Mouse (Mus musculus): ENCODE data around the gene Nelfb. TPM values are rescaled to one million over a fixed set of nuclear protein-coding genes. Genes with fewer than 3 reads are reported as not detected.
A peak's percentile ranks its signal among the peaks of the same experiment; 100 is the strongest.

Gene Nelfb
- polyA plus RNA-seq, 1 experiment from 2014 or later: 112 TPM

- H3K9ac ChIP-seq (ENCODE audit: low read length): peak within 1 kb of the TSS; percentile 66
- 2% methylated on average over 46 of the region's 59 CpGs for WGBS
- H3K4me2 ChIP-seq (ENCODE audit: low read depth, low read length): peak within 1 kb of the TSS; percentile 96
- H3K4me3 ChIP-seq (ENCODE audit: low read length): peak within 1 kb of the TSS; percentile 60
- H3K4me1 ChIP-seq (replicated peaks; ENCODE audit: control insufficient read depth, insufficient read depth, low read length): peaks cover 8% of the 10 kb centered on the region
- H3K36me3 ChIP-seq (ENCODE audit: control insufficient read depth, insufficient read depth, low read length): no peaks in the 10 kb centered on the region
- H3K27me3 ChIP-seq (ENCODE audit: control insufficient read depth, insufficient read depth, low read depth, low read length): peaks cover 19% of the 10 kb centered on the region
- no peak for ATAC-seq (ENCODE audit: low read depth)
- H3K27ac ChIP-seq (ENCODE audit: low read length): no peak within 1 kb of the TSS
- H3K9me3 ChIP-seq (ENCODE audit: control insufficient read depth, low read length): no peaks in the 10 kb centered on the region
Observed at GRCm38 (mm10) chr2:25242101-25242506, 30.8 kb upstream of the Nelfb start, which contains the start of the genes Rnf208 and Cysrt1. TSS of gene Rnf208 (plus strand) at chr2:25242255. TSS of gene Cysrt1 (minus strand) at chr2:25242452.

- peaks cover 19% of the 10 kb centered on the region for H3K27me3 ChIP-seq (ENCODE audit: control insufficient read depth, insufficient read depth, low read depth, low read length)
- peak overlapping the region; percentile 96 for H3K4me2 ChIP-seq (ENCODE audit: low read depth, low read length)
- ATAC-seq (ENCODE audit: low read depth): peak; percentile 15
- WGBS: 13% methylated on average over 6 of the region's 6 CpGs
- peaks cover 8% of the 10 kb centered on the region for H3K4me1 ChIP-seq (replicated peaks; ENCODE audit: control insufficient read depth, insufficient read depth, low read length)
- peak overlapping the region; percentile 60 for H3K4me3 ChIP-seq (ENCODE audit: low read length)
- peak overlapping the region; percentile 66 for H3K9ac ChIP-seq (ENCODE audit: low read length)
- H3K9me3 ChIP-seq (ENCODE audit: control insufficient read depth, low read length): no peaks in the 10 kb centered on the region
- H3K36me3 ChIP-seq (ENCODE audit: control insufficient read depth, insufficient read depth, low read length): no peaks in the 10 kb centered on the region
- no peak overlapping the region for H3K27ac ChIP-seq (ENCODE audit: low read length)
Observed at GRCm38 (mm10) chr2:25241438-25241775, 30.1 kb upstream of the Nelfb start.

- no peak overlapping the region for H3K27ac ChIP-seq (ENCODE audit: low read length)
- peaks cover 8% of the 10 kb centered on the region for H3K4me1 ChIP-seq (replicated peaks; ENCODE audit: control insufficient read depth, insufficient read depth, low read length)
- no peaks in the 10 kb centered on the region for H3K9me3 ChIP-seq (ENCODE audit: control insufficient read depth, low read length)
- H3K4me2 ChIP-seq (ENCODE audit: low read depth, low read length): peak overlapping the region; percentile 96
- H3K27me3 ChIP-seq (ENCODE audit: control insufficient read depth, insufficient read depth, low read depth, low read length): peaks cover 19% of the 10 kb centered on the region
- H3K9ac ChIP-seq (ENCODE audit: low read length): peak overlapping the region; percentile 58
- ATAC-seq (ENCODE audit: low read depth): peak; percentile 88
- peak overlapping the region; percentile 40 for H3K4me3 ChIP-seq (ENCODE audit: low read length)
- H3K36me3 ChIP-seq (ENCODE audit: control insufficient read depth, insufficient read depth, low read length): no peaks in the 10 kb centered on the region
- WGBS: 2% methylated on average over 29 of the region's 29 CpGs
Observed at GRCm38 (mm10) chr2:25240723-25241437, 29.6 kb upstream of the Nelfb start.

- peak overlapping the region; percentile 96 for H3K4me2 ChIP-seq (ENCODE audit: low read depth, low read length)
- no peak overlapping the region for H3K27ac ChIP-seq (ENCODE audit: low read length)
- H3K4me1 ChIP-seq (replicated peaks; ENCODE audit: control insufficient read depth, insufficient read depth, low read length): peaks cover 8% of the 10 kb centered on the region
- 41% methylated on average over 8 of the region's 8 CpGs for WGBS
- H3K9ac ChIP-seq (ENCODE audit: low read length): peak overlapping the region; percentile 58
- H3K27me3 ChIP-seq (ENCODE audit: control insufficient read depth, insufficient read depth, low read depth, low read length): peaks cover 19% of the 10 kb centered on the region
- H3K36me3 ChIP-seq (ENCODE audit: control insufficient read depth, insufficient read depth, low read length): no peaks in the 10 kb centered on the region
- H3K4me3 ChIP-seq (ENCODE audit: low read length): peak overlapping the region; percentile 40
- ATAC-seq (ENCODE audit: low read depth): peak; percentile 3; the same call in 1 of the 2 replicates
- H3K9me3 ChIP-seq (ENCODE audit: control insufficient read depth, low read length): no peaks in the 10 kb centered on the region
Observed at GRCm38 (mm10) chr2:25240310-25240709, 29.0 kb upstream of the Nelfb start.

- Histone ChIP-seq H3K4me1 (replicated peaks; ENCODE audit: control insufficient read depth, insufficient read depth, low read length) (peaks cover 8% of the 10 kb centered on the region), H3K9me3 (ENCODE audit: control insufficient read depth, low read length) (no peaks in the 10 kb centered on the region), H3K36me3 (ENCODE audit: control insufficient read depth, insufficient read depth, low read length) (no peaks in the 10 kb centered on the region), H3K4me2 (ENCODE audit: low read depth, low read length) (no peak overlapping the region), H3K27me3 (ENCODE audit: control insufficient read depth, insufficient read depth, low read depth, low read length) (peaks cover 19% of the 10 kb centered on the region), H3K9ac (ENCODE audit: low read length) (no peak overlapping the region), H3K4me3 (ENCODE audit: low read length) (no peak overlapping the region), H3K27ac (ENCODE audit: low read length) (no peak overlapping the region)
- no peak for ATAC-seq (ENCODE audit: low read depth)
- 79% methylated on average over 3 of the region's 3 CpGs for WGBS
Observed at GRCm38 (mm10) chr2:25239766-25240165, 28.5 kb upstream of the Nelfb start.

GRCm38 (mm10) chr2:25238106-25238505 is 26.8 kb upstream of the Nelfb start:
- H3K9ac ChIP-seq (ENCODE audit: low read length): no peak overlapping the region
- no peak overlapping the region for H3K27ac ChIP-seq (ENCODE audit: low read length)
- H3K4me1 ChIP-seq (replicated peaks; ENCODE audit: control insufficient read depth, insufficient read depth, low read length): peaks cover 8% of the 10 kb centered on the region
- H3K27me3 ChIP-seq (ENCODE audit: control insufficient read depth, insufficient read depth, low read depth, low read length): peaks cover 16% of the 10 kb centered on the region
- no peak overlapping the region for H3K4me2 ChIP-seq (ENCODE audit: low read depth, low read length)
- no peak for ATAC-seq (ENCODE audit: low read depth)
- no peaks in the 10 kb centered on the region for H3K36me3 ChIP-seq (ENCODE audit: control insufficient read depth, insufficient read depth, low read length)
- H3K4me3 ChIP-seq (ENCODE audit: low read length): no peak overlapping the region
- H3K9me3 ChIP-seq (ENCODE audit: control insufficient read depth, low read length): no peaks in the 10 kb centered on the region

- H3K27me3 ChIP-seq (ENCODE audit: control insufficient read depth, insufficient read depth, low read depth, low read length): peaks cover 10% of the 10 kb centered on the region
- no peak overlapping the region for H3K27ac ChIP-seq (ENCODE audit: low read length)
- H3K4me2 ChIP-seq (ENCODE audit: low read depth, low read length): no peak overlapping the region
- H3K9ac ChIP-seq (ENCODE audit: low read length): no peak overlapping the region
- 43% methylated on average over 4 of the region's 4 CpGs for WGBS
- H3K36me3 ChIP-seq (ENCODE audit: control insufficient read depth, insufficient read depth, low read length): no peaks in the 10 kb centered on the region
- peaks cover 8% of the 10 kb centered on the region for H3K4me1 ChIP-seq (replicated peaks; ENCODE audit: control insufficient read depth, insufficient read depth, low read length)
- no peak for ATAC-seq (ENCODE audit: low read depth)
- no peaks in the 10 kb centered on the region for H3K9me3 ChIP-seq (ENCODE audit: control insufficient read depth, low read length)
- H3K4me3 ChIP-seq (ENCODE audit: low read length): no peak overlapping the region
Observed at GRCm38 (mm10) chr2:25237522-25237921, 26.2 kb upstream of the Nelfb start.

- H3K4me2 ChIP-seq (ENCODE audit: low read depth, low read length): no peak within 1 kb of the TSS
- no peak within 1 kb of the TSS for H3K4me3 ChIP-seq (ENCODE audit: low read length)
- 24% methylated on average over 8 of the region's 8 CpGs for WGBS
- no peak within 1 kb of the TSS for H3K27ac ChIP-seq (ENCODE audit: low read length)
- peaks cover 8% of the 10 kb centered on the region for H3K4me1 ChIP-seq (replicated peaks; ENCODE audit: control insufficient read depth, insufficient read depth, low read length)
- no peaks in the 10 kb centered on the region for H3K36me3 ChIP-seq (ENCODE audit: control insufficient read depth, insufficient read depth, low read length)
- no peak within 1 kb of the TSS for H3K9ac ChIP-seq (ENCODE audit: low read length)
- peaks cover 1% of the 10 kb centered on the region for H3K27me3 ChIP-seq (ENCODE audit: control insufficient read depth, insufficient read depth, low read depth, low read length)
- no peak for ATAC-seq (ENCODE audit: low read depth)
- H3K9me3 ChIP-seq (ENCODE audit: control insufficient read depth, low read length): no peaks in the 10 kb centered on the region
Observed at GRCm38 (mm10) chr2:25236614-25237013, 25.3 kb upstream of the Nelfb start, which contains the start of gene Rnf224. TSS of gene Rnf224 (minus strand) at chr2:25236787.

- Histone ChIP-seq H3K4me1 (replicated peaks; ENCODE audit: control insufficient read depth, insufficient read depth, low read length) (no peaks in the 10 kb centered on the region), H3K36me3 (ENCODE audit: control insufficient read depth, insufficient read depth, low read length) (no peaks in the 10 kb centered on the region), H3K9ac (ENCODE audit: low read length) (no peak overlapping the region), H3K4me3 (ENCODE audit: low read length) (no peak overlapping the region), H3K9me3 (ENCODE audit: control insufficient read depth, low read length) (no peaks in the 10 kb centered on the region), H3K27ac (ENCODE audit: low read length) (no peak overlapping the region), H3K27me3 (ENCODE audit: control insufficient read depth, insufficient read depth, low read depth, low read length) (no peaks in the 10 kb centered on the region), H3K4me2 (ENCODE audit: low read depth, low read length) (no peak overlapping the region)
- ATAC-seq (ENCODE audit: low read depth): no peak
- WGBS: 45% methylated on average over 5 of the region's 5 CpGs
Observed at GRCm38 (mm10) chr2:25234551-25235220, 23.4 kb upstream of the Nelfb start.

Measured in lung, embryonic 16.5 days (tissue).